18 mouse cellular contexts compared by ENCODE assay signal in the genomic region with DNA sequence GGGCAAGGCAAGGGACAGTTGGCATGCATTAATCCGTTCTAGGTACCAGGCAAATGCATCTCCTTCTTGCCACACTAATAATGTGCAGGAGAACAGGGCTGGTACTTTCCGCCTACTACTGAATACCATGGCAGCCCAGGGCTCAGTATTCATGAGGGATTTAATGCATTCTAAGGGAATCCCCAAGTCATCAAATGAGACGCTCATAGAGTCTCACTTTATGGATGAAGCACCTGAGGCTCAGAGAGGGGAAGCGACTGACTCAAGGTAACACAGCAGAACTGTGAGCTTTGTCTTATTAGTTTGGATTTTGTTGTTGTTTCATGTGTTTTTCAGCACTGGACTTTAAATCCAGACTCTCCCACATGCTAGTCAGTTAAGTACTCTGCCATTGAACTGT. TPM values are rescaled to one million over a fixed set of nuclear protein-coding genes. Genes with fewer than 3 reads are reported as not detected.
DNase-seq lines count a peak whose midpoint lies in the region; ATAC-seq and TF ChIP-seq lines count a peak whose summit lies in the region.
"Had no signal": no experiment of that assay in that cellular context is flagged by ENCODE, and none has a peak within 500 bp of the region (broad histone marks: within the 10 kb centered on the region; RNA-seq: fewer than 3 reads in every experiment).

No protein-coding gene starts in this region.

- no peaks in the 10 kb centered on the region for H3K27me3 ChIP-seq in myocyte (ENCODE audit: control insufficient read depth, insufficient read depth, insufficient read length)
- no peaks in the 10 kb centered on the region for H3K27me3 ChIP-seq in lung, postnatal 0 days (replicated peaks; ENCODE audit: insufficient read depth, low read length)
- H3K27me3 ChIP-seq: limb, embryonic 13.5 days; neural tube, embryonic 13.5 days; Patski had no signal

- intact Hi-C loops in left cerebral cortex, adult 2 months (cut with DNase I), result no loop called here

- H3K36me3 ChIP-seq in myocyte (ENCODE audit: control insufficient read depth, insufficient read depth), result no peaks in the 10 kb centered on the region
- H3K36me3 ChIP-seq in lung, postnatal 0 days (ENCODE audit: insufficient read depth, low read length), result no peaks in the 10 kb centered on the region
- H3K36me3 ChIP-seq: heart, embryonic 15.5 days; liver, embryonic 13.5 days had no signal

- no peaks in the 10 kb centered on the region for H3K9me3 ChIP-seq in lung, postnatal 0 days (ENCODE audit: low read length)
- H3K9me3 ChIP-seq: heart, embryonic 15.5 days; hindbrain, embryonic 13.5 days; limb, embryonic 13.5 days; liver, embryonic 13.5 days; midbrain, embryonic 13.5 days; neural tube, embryonic 13.5 days had no signal

- no peak for TF ChIP-seq POLR2A in myocyte (IDR thresholded peaks at IDR 0.05; ENCODE audit: insufficient read length, low read depth)

- no peak for TF ChIP-seq CTCF in left cerebral cortex, adult 2 months (IDR thresholded peaks at IDR 0.05)
- TF ChIP-seq CTCF in lung, postnatal 0 days (IDR thresholded peaks at IDR 0.05), result no peak

- H3ac ChIP-seq in myocyte (ENCODE audit: control insufficient read depth, insufficient read length), result no peak overlapping the region

- no peak overlapping the region for H3K4me3 ChIP-seq in left cerebral cortex, adult 2 months
- no peak overlapping the region for H3K4me3 ChIP-seq in myocyte
- no peak overlapping the region for H3K4me3 ChIP-seq in lung, postnatal 0 days (ENCODE audit: low read depth, low read length)
- H3K4me3 ChIP-seq: heart, embryonic 15.5 days; hindbrain, embryonic 13.5 days; limb, embryonic 13.5 days; liver, embryonic 13.5 days; midbrain, embryonic 13.5 days; neural tube, embryonic 13.5 days had no signal

- peak overlapping the region; percentile 96 for H3K27ac ChIP-seq in left cerebral cortex, adult 2 months
- H3K27ac ChIP-seq in lung, postnatal 0 days (ENCODE audit: low read length), result no peak overlapping the region
- H3K27ac ChIP-seq: heart, embryonic 15.5 days; limb, embryonic 13.5 days; liver, embryonic 13.5 days had no signal

- no peak overlapping the region for H3K9ac ChIP-seq in lung, postnatal 0 days (replicated peaks; ENCODE audit: low read depth)
- H3K9ac ChIP-seq: forebrain, postnatal 0 days; heart, embryonic 15.5 days; limb, embryonic 13.5 days; liver, embryonic 13.5 days had no signal

- H3K4me1 ChIP-seq in lung, postnatal 0 days (ENCODE audit: insufficient read depth, low read depth, low read length), result no peaks in the 10 kb centered on the region
- H3K4me1 ChIP-seq: heart, embryonic 15.5 days; liver, embryonic 13.5 days had no signal

- peak; percentile 66 for DNase-seq in cerebellum, adult 9-10 months
- no peak for DNase-seq in cerebellum, postnatal 25 days
- DNase-seq in left cerebral cortex, adult 2 months (ENCODE audit: extremely low spot score in 1 of 2, low spot score in 2 of 2), result no peak
- no peak for DNase-seq in left cerebral cortex, adult 11 months (ENCODE audit: low spot score)
- peak; percentile 48 for DNase-seq in brain, adult 2 months (ENCODE audit: low read depth, low spot score)
- no peak for DNase-seq in lung, postnatal 0 days (ENCODE audit: low spot score)
- DNase-seq: kidney, adult 11 months; liver, embryonic 13.5 days; lung, adult 2 months had no signal

- WGBS in lung, postnatal 0 days, result 87% methylated on average over 4 of the region's 4 CpGs

- no peak for TF ChIP-seq EP300 in lung, postnatal 0 days (IDR thresholded peaks at IDR 0.05)

- no peaks in the 10 kb centered on the region for H3K79me2 ChIP-seq in myocyte (ENCODE audit: control insufficient read depth, insufficient read depth)

- no peak for ATAC-seq in lung, postnatal 0 days

- peak overlapping the region; percentile 64 for H3K4me2 ChIP-seq in myocyte (ENCODE audit: low read depth)
- no peak overlapping the region for H3K4me2 ChIP-seq in lung, postnatal 0 days (replicated peaks; ENCODE audit: low read depth, low read length)
- H3K4me2 ChIP-seq: heart, embryonic 15.5 days; hindbrain, embryonic 13.5 days; limb, embryonic 13.5 days; liver, embryonic 13.5 days; midbrain, embryonic 13.5 days; neural tube, embryonic 13.5 days had no signal

TF ChIP-seq in myocyte, 11 proteins besides CTCF, POLR2A, EP300 and RAD21:
- TF ChIP-seq E2F4 (IDR thresholded peaks at IDR 0.05; ENCODE audit: insufficient read depth), result no peak
- TF ChIP-seq USF1 (IDR thresholded peaks at IDR 0.05; ENCODE audit: low read depth), result no peak
- no peak for TF ChIP-seq POLR2AphosphoS2 (IDR thresholded peaks at IDR 0.05; ENCODE audit: insufficient read length, low read depth)

RNA-seq across cellular contexts. Expression of a gene that starts 10.1 kb away (rescaled TPM):
- total RNA-seq in left cerebral cortex, adult 2 months (2021), result 10 to 100 TPM; 89.7 to 90.1 TPM
- polyA plus RNA-seq in myocyte (2012; fragmentation: generic; extraction: Trizol), result 54.2 TPM
- 20.1 and 20.4 TPM in 2 replicates for polyA plus RNA-seq in lung, postnatal 0 days (2015; fragmentation: Nextera tagmentation; extraction: Ambion mirVana)

RNA-seq across cellular contexts. Expression of a gene that starts 11.1 kb away (rescaled TPM):
- total RNA-seq in left cerebral cortex, adult 2 months (2021), result 1,000 to 10,000 TPM; 1,259 to 1,310 TPM
- polyA plus RNA-seq in myocyte (2012; fragmentation: generic; extraction: Trizol), result 44.0 TPM
- 5.0 and 5.1 TPM in 2 replicates for polyA plus RNA-seq in lung, postnatal 0 days (2015; fragmentation: Nextera tagmentation; extraction: Ambion mirVana)

RNA-seq across cellular contexts. Expression of a gene that starts 39.7 kb away (rescaled TPM):
- total RNA-seq in left cerebral cortex, adult 2 months (2021), result 100 to 1,000 TPM; 341 to 349 TPM
- polyA plus RNA-seq in myocyte (2012; fragmentation: generic; extraction: Trizol), result 153 TPM
- polyA plus RNA-seq in lung, postnatal 0 days (2015; fragmentation: Nextera tagmentation; extraction: Ambion mirVana), result 73.4 and 78.1 TPM in 2 replicates

RNA-seq across cellular contexts. Expression of a gene that starts 46.0 kb away (rescaled TPM):
- total RNA-seq in left cerebral cortex, adult 2 months (2021), result 10 to 100 TPM in 1 of 2 experiments, under 1 TPM in 1; 0.44 to 19.4 TPM
- 0.02 TPM for polyA plus RNA-seq in myocyte (2012; fragmentation: generic; extraction: Trizol)
- 223 and 355 TPM in 2 replicates for polyA plus RNA-seq in lung, postnatal 0 days (2015; fragmentation: Nextera tagmentation; extraction: Ambion mirVana)
- total RNA-seq: ES-E14 had no signal
- polyA plus RNA-seq: hindbrain, embryonic 13.5 days had no signal

RNA-seq across cellular contexts. Expression of a gene that starts 53.7 kb away (rescaled TPM):
- 10 to 100 TPM; 47.2 to 47.8 TPM for total RNA-seq in left cerebral cortex, adult 2 months (2021)
- 50.6 TPM for polyA plus RNA-seq in myocyte (2012; fragmentation: generic; extraction: Trizol)
- polyA plus RNA-seq in lung, postnatal 0 days (2015; fragmentation: Nextera tagmentation; extraction: Ambion mirVana), result 21.8 and 22.9 TPM in 2 replicates

Comparison
In these comparisons a context has a peak if more than half of its experiments do, and no peak if none do; other contexts are left out.
1. DNase-seq: peak in cerebellum, adult 9-10 months (single experiment) and brain, adult 2 months (single experiment); none in cerebellum, postnatal 25 days (0 of 2), left cerebral cortex, adult 2 months (0 of 2), left cerebral cortex, adult 11 months (single experiment) and lung, postnatal 0 days (single experiment).